Mouse (Mus musculus): ENCODE measurements at regions not wholly inside any gene's neighbourhood (a gene's known extent, or its start where the extent isn't known, plus 50 kb on each side); places are given as distances from the start of the nearest gene placed in this dataset.

- Histone ChIP-seq H3K4me3 (replicated peaks) (no peak overlapping the region), H3K27ac (no peak overlapping the region), H3K9me3 (no peaks in the 10 kb centered on the region), H3K9ac (no peak overlapping the region), H3K4me1 (no peaks in the 10 kb centered on the region), H3K27me3 (no peaks in the 10 kb centered on the region), H3K36me3 (replicated peaks) (no peaks in the 10 kb centered on the region), H3K4me2 (no peak overlapping the region)
- ATAC-seq (ENCODE audit: low FRiP score): no peak
- WGBS: 83% methylated on average over 1 of the region's 1 CpGs
These were observed 505.9 kb downstream of the Gm6685 start for GRCm38 (mm10) chr11:27833736-27834135.

GRCm38 (mm10) chr11:27799826-27800620, 539.6 kb downstream of the Gm6685 start:
- Histone ChIP-seq H3K9ac (no peak overlapping the region), H3K9me3 (no peaks in the 10 kb centered on the region), H3K27ac (no peak overlapping the region), H3K4me1 (no peaks in the 10 kb centered on the region), H3K4me3 (replicated peaks) (no peak overlapping the region), H3K27me3 (no peaks in the 10 kb centered on the region), H3K4me2 (no peak overlapping the region), H3K36me3 (replicated peaks) (no peaks in the 10 kb centered on the region)
- no peak for ATAC-seq (ENCODE audit: low FRiP score)
- 72% methylated on average over 8 of the region's 8 CpGs for WGBS

DNA sequence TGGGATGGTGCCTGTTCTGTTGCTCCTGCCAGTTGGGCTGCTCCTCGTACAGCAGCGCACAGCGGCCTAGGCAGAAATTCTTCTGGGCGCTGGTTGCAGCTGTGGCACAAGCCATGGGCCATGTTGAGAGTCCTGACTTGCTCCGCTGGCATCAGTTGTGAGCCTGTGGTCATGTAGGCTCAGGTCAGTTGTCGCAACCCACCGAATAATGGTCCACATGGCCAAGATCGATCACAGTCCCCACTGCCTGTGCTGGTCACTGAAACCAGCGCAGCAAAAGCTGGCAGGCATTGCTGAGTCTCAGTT, 585.8 kb downstream of the Gm6685 start:
- no peaks in the 10 kb centered on the region for H3K27me3 ChIP-seq
- H3K27ac ChIP-seq: no peak overlapping the region
- no peaks in the 10 kb centered on the region for H3K9me3 ChIP-seq
- no peaks in the 10 kb centered on the region for H3K36me3 ChIP-seq (replicated peaks)
- no peak overlapping the region for H3K4me3 ChIP-seq (replicated peaks)
- no peaks in the 10 kb centered on the region for H3K4me1 ChIP-seq
- WGBS: 79% methylated on average over 9 of the region's 9 CpGs
- no peak overlapping the region for H3K4me2 ChIP-seq
- H3K9ac ChIP-seq: no peak overlapping the region
- ATAC-seq (ENCODE audit: low FRiP score): no peak; the same call in 1 of the 2 replicates

GRCm38 (mm10) chr11:27753212-27753912, 586.3 kb downstream of the Gm6685 start:
- 47% methylated on average over 11 of the region's 11 CpGs for WGBS
- no peaks in the 10 kb centered on the region for H3K4me1 ChIP-seq

DNA sequence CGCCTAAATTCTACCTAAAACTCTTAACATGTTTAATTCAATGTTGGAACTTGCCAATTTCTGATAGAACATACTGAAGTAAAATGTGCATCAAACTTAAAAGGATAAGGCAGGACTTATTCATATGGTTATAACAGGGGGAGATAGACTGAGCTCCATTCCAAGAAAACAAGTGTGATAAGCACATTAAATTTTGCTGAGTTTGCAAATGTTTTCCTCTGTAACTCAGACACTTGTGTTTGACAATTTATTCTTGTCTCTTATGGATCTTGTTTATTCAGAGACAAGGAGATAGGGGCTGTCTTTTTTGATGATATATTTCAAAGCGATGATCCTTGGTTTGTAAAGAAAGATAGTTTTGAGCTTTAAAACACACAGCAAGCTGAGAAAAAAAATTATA, 613.6 kb downstream of the Gm6685 start:
- no peak for ATAC-seq (ENCODE audit: low FRiP score)
- H3K4me1 ChIP-seq: no peaks in the 10 kb centered on the region
- H3K4me2 ChIP-seq: no peak overlapping the region
- no peak overlapping the region for H3K27ac ChIP-seq
- H3K27me3 ChIP-seq: no peaks in the 10 kb centered on the region
- H3K4me3 ChIP-seq (replicated peaks): no peak overlapping the region
- H3K9ac ChIP-seq: no peak overlapping the region
- 92% methylated on average over 2 of the region's 2 CpGs for WGBS
- no peaks in the 10 kb centered on the region for H3K9me3 ChIP-seq
- no peaks in the 10 kb centered on the region for H3K36me3 ChIP-seq (replicated peaks)

More at GRCm38 (mm10) chr11:27753212-27753912, 586.3 kb downstream of the Gm6685 start:
- no peak overlapping the region for H3K9ac ChIP-seq
- ATAC-seq (ENCODE audit: low FRiP score): peak; percentile 87
- no peaks in the 10 kb centered on the region for H3K9me3 ChIP-seq
- no peaks in the 10 kb centered on the region for H3K27me3 ChIP-seq
- no peak overlapping the region for H3K27ac ChIP-seq
- no peak overlapping the region for H3K4me2 ChIP-seq
- H3K36me3 ChIP-seq (replicated peaks): no peaks in the 10 kb centered on the region
- no peak overlapping the region for H3K4me3 ChIP-seq (replicated peaks)

DNA sequence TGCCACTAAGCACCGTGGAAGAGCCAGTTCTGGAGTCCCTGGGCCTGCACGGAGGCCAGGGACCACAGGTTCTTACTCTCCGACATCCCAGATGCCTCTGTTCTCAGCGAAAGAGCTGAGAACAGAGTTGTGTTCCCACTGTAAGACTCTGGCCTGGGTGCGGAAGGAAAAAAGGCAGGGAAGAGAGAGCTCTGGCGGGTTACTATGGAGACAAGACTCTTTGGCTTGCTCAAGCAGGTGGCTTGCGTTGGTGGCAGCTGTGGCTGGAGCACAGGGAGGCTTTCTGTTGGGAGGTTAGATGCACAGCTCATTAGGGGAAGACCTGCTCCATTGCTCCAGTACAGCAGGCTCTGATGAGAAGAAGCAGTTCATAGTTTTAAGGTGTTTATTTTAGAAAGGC, 618.3 kb downstream of the Gm6685 start:
- 68% methylated on average over 7 of the region's 7 CpGs for WGBS

DNA sequence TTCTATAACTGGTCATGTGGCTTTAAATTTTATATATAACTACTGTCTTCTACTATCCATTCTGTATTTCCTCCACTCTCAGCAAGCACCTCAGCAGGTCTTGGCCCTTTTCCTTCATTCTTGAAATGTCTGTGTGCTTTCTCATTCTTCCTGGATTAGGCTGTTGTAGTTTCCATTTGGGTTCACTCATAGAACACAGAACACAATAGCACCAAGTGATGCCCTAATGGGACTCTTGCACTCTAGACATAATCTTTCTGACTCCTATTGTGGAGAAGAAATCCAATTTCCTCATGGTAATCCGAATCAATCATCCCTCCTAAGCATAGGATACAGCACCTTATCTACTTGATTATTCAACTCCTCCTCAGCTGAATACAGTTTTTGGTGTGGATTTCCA, 667.2 kb downstream of the Gm6685 start:
- Histone ChIP-seq H3K4me1 (no peaks in the 10 kb centered on the region), H3K4me2 (no peak overlapping the region), H3K9me3 (no peaks in the 10 kb centered on the region), H3K27me3 (no peaks in the 10 kb centered on the region), H3K27ac (no peak overlapping the region), H3K9ac (no peak overlapping the region), H3K4me3 (replicated peaks) (no peak overlapping the region), H3K36me3 (replicated peaks) (no peaks in the 10 kb centered on the region)
- ATAC-seq (ENCODE audit: low FRiP score): no peak
- WGBS: 30% methylated on average over 1 of the region's 1 CpGs

More for the DNA sequence above, 618.3 kb downstream of the Gm6685 start:
- no peaks in the 10 kb centered on the region for H3K36me3 ChIP-seq (replicated peaks)
- no peak for ATAC-seq (ENCODE audit: low FRiP score)
- H3K4me2 ChIP-seq: no peak overlapping the region
- no peaks in the 10 kb centered on the region for H3K27me3 ChIP-seq
- no peaks in the 10 kb centered on the region for H3K9me3 ChIP-seq
- H3K4me1 ChIP-seq: no peaks in the 10 kb centered on the region
- no peak overlapping the region for H3K4me3 ChIP-seq (replicated peaks)
- no peak overlapping the region for H3K27ac ChIP-seq
- no peak overlapping the region for H3K9ac ChIP-seq
